Mouse (Mus musculus): ENCODE measurements around the gene Cdc25a.

DNA sequence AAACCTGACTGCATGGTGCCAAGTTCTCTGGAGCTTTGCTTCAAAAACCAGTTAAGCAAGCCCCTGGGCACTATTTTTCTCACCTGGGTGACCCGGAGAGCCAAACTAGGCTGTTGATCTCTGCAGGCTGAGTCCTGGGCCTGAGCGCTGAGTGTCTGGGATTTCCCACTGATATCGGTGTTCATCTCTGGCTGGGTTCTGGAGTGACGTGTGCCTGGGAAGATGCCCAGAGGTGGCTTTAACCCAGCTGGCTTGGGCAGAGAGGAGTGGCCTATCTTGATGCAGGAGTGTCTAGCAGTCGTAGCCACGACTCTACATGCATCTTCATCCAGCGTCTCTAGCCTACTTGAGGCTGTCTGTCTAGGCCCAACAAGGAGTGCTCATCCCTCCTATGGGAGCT lies 36.4 kb downstream of the Cdc25a start:
- TF ChIP-seq POLR2A (IDR thresholded peaks at IDR 0.05; ENCODE audit: insufficient read length, low read depth) (no peak), MAX (IDR thresholded peaks at IDR 0.05; ENCODE audit: low read depth) (no peak)
